Mouse (Mus musculus) left cerebral cortex, postnatal 14 days (tissue): ENCODE measurements around the gene Mon1b. TPM values are rescaled to one million over a fixed set of nuclear protein-coding genes. Genes with fewer than 3 reads are reported as not detected.

Source experiments
- DNase-seq, 2 experiments: peaks; one replicate each; pipeline ENCODE4 v3.0.0; 2021 to 2022; ENCODE audit warnings: low spot score in 2 of 2, mixed read lengths in 1 of 2
- intact Hi-C: fragments of 180-260 bp; cut with DNase I; formaldehyde crosslinking; loops from one replicate; pipeline ENCODE4 v1.15.1; 2025
- total RNA-seq, 2 experiments: library from RNA; stranded (reverse); gene quantifications; 2 replicates each; pipeline ENCODE4 v1.2.3; 2021

The Mon1b gene
- total RNA-seq, 2 experiments from 2014 or later: 19.4 to 21.4 TPM

- DNase-seq: no peak
- intact Hi-C loops: loop anchor here (10.0 kb wide), 1 partner anchor 178 kb away; the partner anchor contains the start of gene Adamts18
Measured at GRCm38 (mm10) chr8:113666714-113667432, 31.5 kb downstream of the Mon1b start.

GRCm38 (mm10) chr8:113669924-113670323 is 34.5 kb downstream of the Mon1b start:
- DNase-seq: no peak
- intact Hi-C loops: loop anchor here (10.0 kb wide), 1 partner anchor 175 kb away; the partner anchor contains the start of gene Adamts18

- intact Hi-C loops: no loop called here
- no peak for DNase-seq
Measured at GRCm38 (mm10) chr8:113672599-113673255, 37.3 kb downstream of the Mon1b start.

GRCm38 (mm10) chr8:113673300-113673699 is 37.9 kb downstream of the Mon1b start:
- no peak for DNase-seq
- intact Hi-C loops: no loop called here

- intact Hi-C loops: no loop called here
- DNase-seq: no peak
Measured at GRCm38 (mm10) chr8:113674611-113675010, 39.2 kb downstream of the Mon1b start.

GRCm38 (mm10) chr8:113675281-113675680 is 39.9 kb downstream of the Mon1b start:
- DNase-seq: no peak
- intact Hi-C loops: no loop called here

- intact Hi-C loops: no loop called here
- DNase-seq: no peak
Measured at GRCm38 (mm10) chr8:113676811-113677210, 41.4 kb downstream of the Mon1b start.

GRCm38 (mm10) chr8:113679361-113679760 is 44.0 kb downstream of the Mon1b start:
- intact Hi-C loops: no loop called here
- DNase-seq: no peak

GRCm38 (mm10) chr8:113687889-113688542 is 52.6 kb downstream of the Mon1b start:
- intact Hi-C loops: no loop called here
- DNase-seq: no peak

- intact Hi-C loops: no loop called here
- no peak for DNase-seq
Measured at GRCm38 (mm10) chr8:113688543-113688915, 53.1 kb downstream of the Mon1b start.

- intact Hi-C loops: no loop called here
- no peak for DNase-seq
Measured at GRCm38 (mm10) chr8:113691622-113692343, 56.4 kb downstream of the Mon1b start.

Other genes with a start within 250 kb of the Mon1b start
- gene Syce1l, start 7.6 kb downstream of the Mon1b start, total RNA-seq: not detected
- 1 to 10 TPM; 3.7 to 5.0 TPM for gene Adamts18, start 213.2 kb downstream of the Mon1b start, total RNA-seq